Mouse (Mus musculus) kidney, adult 2 months (tissue): Measurements from ENCODE around the gene Exd2.

Experiments
- CTCF ChIP-seq: fragments of 200-500 bp; conservative IDR thresholded peaks from 2 replicates; pipeline ENCODE4 v1.5.1; 2011; ENCODE audit warnings: low read depth, mild to moderate bottlenecking, control low read depth, low read length, moderate library complexity, mixed read lengths; ENCODE audit not compliant: insufficient read depth, insufficient read length
- POLR2A ChIP-seq: fragments of 200-500 bp; IDR thresholded peaks from one replicate; pipeline ENCODE4 v1.6.1; 2011; ENCODE audit warnings: low read depth, low read length, control low read depth

GRCm38 (mm10) chr12:80522006-80522405, 59.1 kb downstream of the Exd2 start:
- TF ChIP-seq CTCF, result no peak
- TF ChIP-seq POLR2A, result no peak
